Mouse (Mus musculus) CH12.LX (cell line): ENCODE results near the gene Sgsm2.

Experiments used
- BHLHE40 ChIP-seq: IDR thresholded peaks from 2 replicates; pipeline ENCODE4 v1.6.1; 2011; ENCODE audit warnings: mild to moderate bottlenecking, low read depth, low read length, improper control_type of control experiment
- CTCF ChIP-seq, 2 experiments: IDR thresholded peaks in 1 of 2; conservative IDR thresholded peaks in 1 of 2; 2 replicates each; pipeline ENCODE4 v1.5.1; 2011 to 2012; ENCODE audit warnings: low read depth in 2 of 2, low read length in 2 of 2, improper control_type of control experiment in 1 of 2, inconsistent platforms in 1 of 2, mild to moderate bottlenecking in 1 of 2, moderate library complexity in 1 of 2
- ELF1 ChIP-seq: IDR thresholded peaks from 2 replicates; pipeline ENCODE4 v1.6.1; 2014; ENCODE audit warnings: low read depth, mild to moderate bottlenecking, inconsistent platforms, low read length, improper control_type of control experiment
- EP300 ChIP-seq: IDR thresholded peaks from 2 replicates; pipeline ENCODE4 v1.6.1; 2011; ENCODE audit warnings: low read length, improper control_type of control experiment
- MAX ChIP-seq: IDR thresholded peaks from 2 replicates; pipeline ENCODE4 v1.6.1; 2011; ENCODE audit warnings: low read length, improper control_type of control experiment
- POLR2A ChIP-seq: IDR thresholded peaks from 2 replicates; pipeline ENCODE4 v1.6.1; 2011; ENCODE audit warnings: low read depth, mild to moderate bottlenecking, improper control_type of control experiment, low read length
- POLR2AphosphoS2 ChIP-seq: IDR thresholded peaks from 2 replicates; pipeline ENCODE4 v1.6.1; 2011; ENCODE audit warnings: low read depth, low read length, improper control_type of control experiment
- ZC3H11A ChIP-seq: IDR thresholded peaks from 2 replicates; pipeline ENCODE4 v1.6.1; 2012; ENCODE audit warnings: low read depth, mild to moderate bottlenecking, inconsistent platforms, low read length, improper control_type of control experiment

DNA sequence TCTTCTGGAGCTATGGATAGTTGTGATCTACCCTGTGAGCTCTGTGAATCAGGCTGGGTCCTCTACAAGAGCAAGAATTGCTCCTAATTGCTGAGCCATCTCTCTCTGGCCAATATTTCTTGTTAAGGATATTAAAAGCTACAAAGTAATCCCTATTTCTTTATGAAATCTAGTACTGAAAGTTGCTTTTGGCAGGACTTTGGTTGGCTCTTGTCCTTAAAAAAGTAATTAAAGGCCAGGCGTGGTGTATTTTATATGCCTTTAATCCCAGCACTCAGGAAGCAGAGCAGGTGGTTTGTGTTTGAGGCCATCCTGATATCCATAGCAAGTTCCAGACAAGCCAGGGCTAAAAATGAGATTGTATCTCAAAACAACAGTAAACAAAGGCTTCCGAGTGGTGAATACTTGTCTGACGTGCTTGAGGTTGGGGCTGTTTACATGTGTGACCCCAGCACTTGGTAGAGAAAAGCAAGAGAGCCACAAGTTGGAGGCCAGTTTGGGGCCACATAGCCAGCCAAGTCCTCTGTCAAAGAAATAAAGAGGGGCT lies 92.7 kb downstream of the Sgsm2 start:
- TF ChIP-seq CTCF (conservative IDR thresholded peaks at IDR 0.05 in 1 of 2, IDR thresholded peaks at IDR 0.05 in 1 of 2; ENCODE audit: low read depth in 2 of 2, low read length in 2 of 2): no peak
- no peak for TF ChIP-seq POLR2AphosphoS2
- TF ChIP-seq MAX: no peak
- TF ChIP-seq EP300: no peak
- TF ChIP-seq ELF1: no peak
- no peak for TF ChIP-seq BHLHE40
- TF ChIP-seq POLR2A: no peak
- TF ChIP-seq ZC3H11A: no peak
